Mouse (Mus musculus): Measurements from ENCODE around the gene Kif2b.

The Kif2b gene

GRCm38 (mm10) chr11:91577317-91577716 lies at the start of gene Kif2b:
TSS of gene Kif2b (minus strand) at chr11:91577558.
- DNase-seq: no peak

- no peak for DNase-seq
Observed at GRCm38 (mm10) chr11:91593088-91593487, 15.7 kb upstream of the Kif2b start.

DNA sequence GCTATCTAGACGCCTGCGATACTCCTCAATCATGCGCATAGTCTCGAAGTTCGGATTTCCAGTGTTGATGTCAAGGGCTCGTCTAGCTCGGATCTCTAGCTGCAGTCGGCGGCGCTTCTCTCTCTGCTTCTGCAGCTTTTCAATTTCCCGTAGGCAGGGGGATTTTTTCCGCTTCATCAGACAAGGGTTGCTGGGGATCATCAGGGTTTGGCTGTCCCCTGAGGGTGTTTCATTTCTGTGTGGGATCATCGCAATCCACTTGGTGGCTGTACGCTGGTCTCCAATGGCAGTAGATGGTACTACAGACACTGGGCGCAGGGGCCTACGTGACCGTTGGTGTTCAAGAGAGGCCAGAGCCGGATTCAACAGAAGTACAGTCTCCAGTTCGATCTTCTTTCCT lies 502 bp downstream of the Kif2b start:
- no peak for DNase-seq

DNA sequence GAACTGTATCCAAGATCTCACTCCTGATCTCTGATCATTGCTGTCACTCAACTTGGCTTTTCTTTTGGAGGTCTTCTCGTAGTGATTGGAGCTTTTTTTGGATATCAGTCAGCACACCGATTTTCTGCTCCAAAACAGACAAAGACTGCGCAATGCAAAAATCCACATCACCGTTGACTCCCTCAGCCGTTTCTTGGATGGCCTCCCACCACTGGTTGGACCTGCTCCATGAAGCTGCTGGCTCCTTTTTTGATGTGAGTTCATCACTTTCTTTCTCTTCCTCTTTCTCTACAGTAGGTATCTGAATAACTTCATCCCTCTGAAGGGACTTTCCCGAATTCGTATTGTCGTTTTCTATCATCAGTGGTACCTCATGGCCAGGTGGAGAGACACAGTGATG lies 2.0 kb downstream of the Kif2b start:
- DNase-seq: no peak

GRCm38 (mm10) chr11:91574477-91574876 lies 2.9 kb downstream of the Kif2b start:
- DNase-seq: no peak

GRCm38 (mm10) chr11:91530737-91531136 lies 46.6 kb downstream of the Kif2b start:
- DNase-seq: no peak
